Mouse (Mus musculus) hindbrain, postnatal 0 days (tissue): Measurements from ENCODE around the gene Ccdc47. TPM values are rescaled to one million over a fixed set of nuclear protein-coding genes. Genes with fewer than 3 reads are reported as not detected.

ENCODE experiments used
- ATAC-seq: fragments of 200-750 bp; cut with Nextera tagmentation; 2 replicates; pipeline ENCODE4 v1.8.0; 2017; ENCODE audit warnings: mild to moderate bottlenecking, moderate TSS enrichment, moderate library complexity
- DNase-seq: peaks from one replicate; pipeline ENCODE4 v3.0.0-alpha.2; 2015; ENCODE audit warnings: low spot score
- H3K27ac ChIP-seq: fragments of 300-500 bp; sonication (generic); 2 replicates; pipeline ENCODE4 v1.5.1; 2014; ENCODE audit warnings: mild to moderate bottlenecking
- H3K27me3 ChIP-seq: fragments of 300-500 bp; sonication (generic); 2 replicates; pipeline ENCODE4 v1.6.1; 2014; ENCODE audit warnings: low read length, mixed read lengths; ENCODE audit not compliant: insufficient read depth
- H3K36me3 ChIP-seq: fragments of 300-500 bp; sonication (generic); 2 replicates; pipeline ENCODE4 v1.6.1; 2014; ENCODE audit warnings: low read length, mixed read lengths; ENCODE audit not compliant: insufficient read depth
- H3K4me1 ChIP-seq: fragments of 300-500 bp; sonication (generic); 2 replicates; pipeline ENCODE4 v1.6.1; 2014; ENCODE audit warnings: antibody characterized with exemption, low read length, mixed read lengths; ENCODE audit not compliant: insufficient read depth
- H3K4me2 ChIP-seq: fragments of 300-500 bp; sonication (generic); 2 replicates; pipeline ENCODE4 v1.6.1; 2014; ENCODE audit warnings: low read depth, mild to moderate bottlenecking, low read length, moderate library complexity, mixed read lengths
- H3K4me3 ChIP-seq: fragments of 300-500 bp; sonication (generic); 2 replicates; pipeline ENCODE4 v1.5.1; 2014; ENCODE audit warnings: low read length
- H3K9ac ChIP-seq: fragments of 300-500 bp; sonication (generic); replicated peaks from 2 replicates; pipeline ENCODE4 v1.6.1; 2014; ENCODE audit warnings: mild to moderate bottlenecking, low read length, moderate library complexity, mixed read lengths
- H3K9me3 ChIP-seq: fragments of 300-500 bp; sonication (generic); 2 replicates; pipeline ENCODE4 v1.6.1; 2016; ENCODE audit warnings: low read length, mixed read lengths
- CTCF ChIP-seq: IDR thresholded peaks from 2 replicates; pipeline ENCODE4 v1.5.1; 2016; ENCODE audit warnings: antibody characterized with exemption, control low read depth, low read depth
- WGBS: fragments of 180-500 bp; shearing (Covaris S2); extraction: QIAGEN DNeasy Blood & Tissue Kit; methylation state at CpG from one replicate; pipeline ENCODE4 v1.1.7; 2014; 5-methylcytosine and 5-hydroxymethylcytosine counted together
- polyA plus RNA-seq: library from polyadenylated mRNA; unstranded; fragments of >200 nt; fragmentation: Nextera tagmentation; extraction: Ambion mirVana; gene quantifications from 2 replicates; pipeline ENCODE4 v1.2.1, GENCODE M21; 2015
- total RNA-seq: library from RNA; depleted of rRNA; stranded (reverse); fragments of >200 nt; gene quantifications from 2 replicates; pipeline ENCODE4 v1.2.3, GENCODE M21; 2014

The Ccdc47 gene
- total and polyA plus RNA-seq, 2 experiments from 2014 or later = 16.9 to 85.2 TPM

DNA sequence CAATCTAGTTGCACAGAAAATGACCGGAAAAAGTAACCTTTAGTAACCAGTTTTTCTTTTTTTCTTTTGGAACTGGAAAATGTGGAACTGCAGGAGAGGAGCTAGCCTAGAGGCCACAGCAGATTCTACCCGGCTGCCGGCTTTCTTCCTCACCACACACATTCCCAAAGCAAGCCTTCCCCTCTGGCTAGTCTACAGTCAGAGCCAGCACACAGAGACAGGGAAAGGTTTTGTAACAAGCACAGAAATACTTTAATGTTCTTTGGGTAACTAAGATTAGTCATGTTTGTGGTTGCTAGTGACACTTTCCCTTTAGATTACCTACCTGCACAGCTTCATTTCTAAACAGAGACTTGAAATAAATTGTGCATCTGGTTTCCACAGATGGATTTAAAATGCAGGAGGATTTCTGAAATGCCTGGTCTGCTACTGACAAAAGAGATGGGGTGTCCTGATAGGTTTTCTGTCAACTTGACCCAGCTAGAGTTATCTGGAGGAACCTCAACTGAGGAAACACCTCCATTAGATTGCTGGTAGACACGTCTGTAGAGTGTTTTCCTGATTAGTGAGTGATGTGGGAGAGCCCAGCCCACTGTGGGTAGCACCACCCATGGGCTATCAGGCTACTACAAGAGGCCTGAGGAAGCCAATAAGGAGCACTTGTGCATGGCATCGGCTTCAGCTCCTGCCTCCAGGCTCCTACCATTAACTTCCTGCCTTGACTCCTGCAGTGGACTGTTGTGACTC, 37.9 kb downstream of the Ccdc47 start:
- Histone ChIP-seq H3K27ac (no peak overlapping the region), H3K27me3 (no peaks in the 10 kb centered on the region), H3K9me3 (no peaks in the 10 kb centered on the region), H3K4me1 (no peaks in the 10 kb centered on the region), H3K9ac (no peak overlapping the region), H3K4me2 (no peak overlapping the region), H3K36me3 (0 out of 2 replicates have a peak, but pooled peaks cover 4% of the 10 kb centered on the region), H3K4me3 (no peak overlapping the region)
- 78% methylated on average over 5 of the region's 5 CpGs for WGBS
- DNase-seq = no peak
- no peak for ATAC-seq
- no peak for TF ChIP-seq CTCF

DNA sequence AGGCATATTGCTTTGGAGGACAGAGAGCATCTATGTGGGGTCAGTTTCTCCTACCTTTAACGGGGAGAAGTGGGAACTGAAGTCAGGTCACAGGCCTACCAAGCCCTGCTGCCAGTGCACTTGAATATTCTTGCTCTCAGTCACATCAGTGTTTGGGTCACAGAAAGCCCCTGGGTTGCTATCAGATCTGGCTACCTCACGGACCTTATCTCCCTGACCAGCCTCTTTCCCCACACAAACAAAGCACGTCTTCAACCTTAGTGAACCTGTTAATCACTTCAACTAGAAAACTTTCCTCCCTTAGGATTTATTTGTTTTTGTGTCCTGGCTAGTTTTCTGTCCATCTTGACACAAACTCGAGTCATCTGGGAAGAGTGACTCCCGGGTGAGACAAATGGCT, 39.8 kb downstream of the Ccdc47 start:
- 93% methylated on average over 5 of the region's 5 CpGs for WGBS
- Histone ChIP-seq H3K4me1 (no peaks in the 10 kb centered on the region), H3K27me3 (no peaks in the 10 kb centered on the region), H3K9me3 (no peaks in the 10 kb centered on the region), H3K4me2 (no peak overlapping the region), H3K9ac (no peak overlapping the region), H3K27ac (no peak overlapping the region), H3K4me3 (no peak overlapping the region), H3K36me3 (no peaks in the 10 kb centered on the region)
- ATAC-seq = no peak
- no peak for DNase-seq
- no peak for TF ChIP-seq CTCF

DNA sequence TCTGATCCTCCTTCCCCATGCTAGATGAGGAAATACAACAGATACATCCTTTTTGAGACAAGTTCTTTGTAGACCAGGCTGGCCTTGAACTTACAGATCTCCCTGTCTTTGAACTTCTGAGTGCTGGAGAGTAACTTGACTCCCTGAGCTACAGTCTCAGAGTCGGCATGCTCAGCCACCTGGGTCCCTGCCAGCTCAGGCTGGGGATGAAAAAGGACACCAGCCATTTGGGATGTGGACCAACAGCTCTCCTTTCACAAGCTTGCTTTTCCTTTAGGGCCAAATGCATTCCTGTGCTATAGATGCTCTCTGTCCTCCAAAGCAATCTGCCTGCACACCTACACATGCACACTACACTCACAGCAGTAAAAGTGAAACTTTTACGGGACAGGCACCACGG, 41.1 kb downstream of the Ccdc47 start:
- no peak for TF ChIP-seq CTCF
- WGBS = 69% methylated on average over 3 of the region's 3 CpGs

DNA sequence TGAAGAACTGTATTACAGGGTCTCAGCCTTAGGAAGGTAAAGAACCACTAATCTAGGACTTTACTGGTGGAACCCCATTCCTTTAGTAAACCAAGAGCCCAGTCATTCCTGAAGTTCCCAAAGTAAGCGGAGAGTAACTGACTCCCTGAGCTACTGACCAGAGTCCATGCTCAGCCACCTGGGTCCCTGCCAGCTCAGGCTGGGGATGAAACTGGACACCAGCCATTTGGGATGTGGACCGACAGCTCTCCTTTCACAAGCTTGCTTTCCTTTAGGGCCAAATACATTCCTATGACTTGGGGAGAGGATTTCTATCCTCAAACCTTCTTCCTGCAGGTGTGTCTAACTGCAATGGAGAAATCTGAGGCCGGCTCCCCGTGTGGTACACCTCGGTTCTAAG, 41.8 kb downstream of the Ccdc47 start:
- Histone ChIP-seq H3K4me3 (no peak overlapping the region), H3K4me1 (no peaks in the 10 kb centered on the region), H3K9ac (no peak overlapping the region), H3K4me2 (no peak overlapping the region), H3K9me3 (no peaks in the 10 kb centered on the region), H3K36me3 (peaks cover 7% of the 10 kb centered on the region; the same call in 1 of the 2 replicates), H3K27ac (no peak overlapping the region), H3K27me3 (no peaks in the 10 kb centered on the region)
- WGBS = 74% methylated on average over 5 of the region's 5 CpGs
- DNase-seq (no peak), ATAC-seq (no peak)
- no peak for TF ChIP-seq CTCF

More for the DNA sequence above, 41.1 kb downstream of the Ccdc47 start:
- Histone ChIP-seq H3K9ac (no peak overlapping the region), H3K36me3 (peaks cover 4% of the 10 kb centered on the region; the same call in 1 of the 2 replicates), H3K9me3 (no peaks in the 10 kb centered on the region), H3K27me3 (no peaks in the 10 kb centered on the region), H3K27ac (no peak overlapping the region), H3K4me1 (no peaks in the 10 kb centered on the region), H3K4me2 (no peak overlapping the region), H3K4me3 (no peak overlapping the region)
- ATAC-seq = no peak
- no peak for DNase-seq

DNA sequence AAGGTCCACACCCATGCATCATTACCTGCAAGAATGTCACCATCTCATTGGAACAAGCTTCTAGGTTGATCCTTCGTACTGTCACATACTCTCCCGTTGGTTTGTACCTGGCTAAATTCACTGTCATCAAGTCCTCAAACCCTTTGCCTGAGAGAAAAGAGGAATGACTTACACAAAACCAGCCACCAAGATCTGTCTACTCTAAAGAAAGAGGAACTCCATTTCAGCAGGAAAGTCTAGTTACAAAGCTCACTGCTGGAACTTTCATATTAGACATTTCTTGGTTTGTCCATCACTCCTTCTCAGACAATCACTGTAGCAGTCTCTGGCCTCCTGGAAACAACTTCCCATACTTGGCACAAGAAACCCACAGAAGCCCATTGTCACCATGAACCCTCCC, 42.9 kb downstream of the Ccdc47 start:
- WGBS = 98% methylated on average over 2 of the region's 2 CpGs
- no peak for DNase-seq
- TF ChIP-seq CTCF = no peak
- Histone ChIP-seq H3K4me1 (no peaks in the 10 kb centered on the region), H3K27me3 (no peaks in the 10 kb centered on the region), H3K9ac (no peak overlapping the region), H3K4me3 (no peak overlapping the region), H3K9me3 (no peaks in the 10 kb centered on the region), H3K4me2 (no peak overlapping the region), H3K27ac (no peak overlapping the region), H3K36me3 (peaks cover 11% of the 10 kb centered on the region; the same call in 1 of the 2 replicates)
- ATAC-seq = no peak

DNA sequence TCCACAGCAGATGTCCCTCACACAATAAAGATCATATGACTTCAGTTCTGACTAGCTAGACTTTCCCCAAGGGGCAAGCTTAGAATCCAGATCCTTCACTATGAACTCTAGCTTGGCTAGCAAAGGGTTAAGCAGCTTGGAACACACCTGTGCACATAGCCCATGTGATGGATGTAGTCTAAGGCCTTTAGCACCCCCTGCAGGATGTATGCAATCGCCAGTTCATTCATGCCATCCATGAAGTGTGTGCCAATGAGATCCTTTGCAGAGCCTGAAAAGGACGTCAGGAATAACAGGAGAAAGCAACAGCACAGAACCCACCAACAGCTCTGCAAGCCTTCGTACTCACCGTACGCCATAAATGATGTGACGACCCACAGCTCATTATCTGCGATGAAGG, 45.3 kb downstream of the Ccdc47 start:
- Histone ChIP-seq H3K36me3 (peaks cover 21% of the 10 kb centered on the region; the same call in 1 of the 2 replicates), H3K27me3 (no peaks in the 10 kb centered on the region), H3K9me3 (no peaks in the 10 kb centered on the region), H3K27ac (no peak overlapping the region), H3K4me1 (no peaks in the 10 kb centered on the region), H3K9ac (no peak overlapping the region), H3K4me2 (no peak overlapping the region), H3K4me3 (no peak overlapping the region)
- 83% methylated on average over 7 of the region's 7 CpGs for WGBS
- no peak for ATAC-seq
- DNase-seq = peak; percentile 58
- peak; percentile 63 for TF ChIP-seq CTCF

DNA sequence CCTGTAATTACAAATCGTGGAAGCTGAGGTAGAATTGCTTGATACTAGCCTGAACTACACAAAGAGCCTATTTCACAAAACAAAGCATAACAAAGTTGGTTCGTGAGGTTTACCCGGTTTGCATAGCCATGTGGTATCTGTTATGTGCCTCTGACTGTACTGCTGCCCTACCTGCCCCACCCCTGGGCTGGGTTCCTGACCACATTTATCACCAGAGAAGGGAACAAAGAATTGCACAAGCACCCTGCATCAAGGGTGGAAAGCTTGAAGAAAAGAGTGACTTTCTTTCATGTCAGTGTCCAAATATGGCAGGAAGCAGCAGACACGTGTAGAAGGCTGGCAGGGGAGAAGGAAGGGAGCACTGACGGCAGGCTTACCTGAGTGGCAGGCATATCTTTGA, 48.7 kb downstream of the Ccdc47 start:
- WGBS = 87% methylated on average over 5 of the region's 5 CpGs
- no peak for TF ChIP-seq CTCF
- no peaks in the 10 kb centered on the region for H3K9me3 ChIP-seq

More for the DNA sequence above, 48.7 kb downstream of the Ccdc47 start:
- Histone ChIP-seq H3K4me3 (no peak overlapping the region), H3K36me3 (peaks cover 47% of the 10 kb centered on the region; the same call in 1 of the 2 replicates), H3K27me3 (no peaks in the 10 kb centered on the region), H3K4me2 (no peak overlapping the region), H3K9ac (no peak overlapping the region), H3K4me1 (no peaks in the 10 kb centered on the region), H3K27ac (no peak overlapping the region)
- no peak for DNase-seq
- no peak for ATAC-seq
